Mouse (Mus musculus) bone marrow macrophage, adult 2 months (primary cell): ENCODE data around the gene Rpia.

ENCODE experiments used
- CTCF ChIP-seq: IDR thresholded peaks from 2 replicates; pipeline ENCODE4 v1.5.1; 2012; ENCODE audit warnings: low read depth, mild to moderate bottlenecking, low read length, moderate library complexity
- POLR2A ChIP-seq: IDR thresholded peaks from 2 replicates; pipeline ENCODE4 v1.6.1; 2012; ENCODE audit warnings: mild to moderate bottlenecking, low read depth, low read length, borderline replicate concordance

- TF ChIP-seq CTCF (no peak), POLR2A (no peak)
These were observed 18.3 kb downstream of the Rpia start for GRCm38 (mm10) chr6:70773769-70774168.
